Mouse (Mus musculus) cerebellum, adult (tissue): ENCODE measurements around the gene Ube3b.
A peak's percentile ranks its signal among the peaks of the same experiment; 100 is the strongest.

ENCODE experiments used
- ATAC-seq: cut with Nextera tagmentation; 2 replicates; pipeline ENCODE4 v1.9.2; 2017; ENCODE audit warnings: mild to moderate bottlenecking, moderate library complexity, mixed read lengths; ENCODE audit not compliant: insufficient number of reproducible peaks, low FRiP score, low TSS enrichment

The Ube3b gene

DNA sequence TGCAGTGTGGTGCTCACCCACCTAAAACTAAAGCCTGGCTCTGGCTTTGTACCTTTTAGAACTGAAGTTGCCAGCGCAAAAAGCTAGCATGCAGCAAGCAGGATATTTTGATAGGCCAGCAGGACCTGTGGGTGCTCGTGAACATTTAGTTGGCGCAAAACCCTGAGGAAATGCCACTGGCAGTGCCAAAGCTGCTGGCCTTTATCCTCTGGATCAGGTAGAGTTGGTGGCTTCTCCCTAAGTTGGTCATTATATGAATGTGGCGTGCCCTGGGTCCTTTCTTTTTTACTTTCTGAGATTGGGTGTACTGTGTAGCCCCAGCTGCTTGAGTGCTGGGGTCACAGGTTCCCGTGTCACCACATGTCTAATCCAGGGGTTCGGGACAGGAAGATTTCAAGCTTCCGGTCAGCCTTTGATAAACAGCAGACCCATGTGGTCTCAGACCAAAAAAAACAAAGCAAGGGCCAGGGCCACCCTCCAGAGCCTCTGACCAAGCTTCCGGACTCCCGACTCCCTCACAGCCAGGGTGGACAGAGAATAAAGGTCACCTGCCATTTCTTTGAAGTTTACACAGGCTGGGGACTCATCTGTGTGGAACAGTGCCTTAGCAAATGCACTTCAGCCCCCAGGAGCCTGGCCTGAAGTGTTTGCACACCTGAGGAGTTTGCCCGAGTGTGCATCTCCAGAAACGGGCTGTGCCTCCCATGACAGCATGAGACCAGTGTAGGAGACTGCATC lies 41.3 kb downstream of the Ube3b start:
- no peak for ATAC-seq

DNA sequence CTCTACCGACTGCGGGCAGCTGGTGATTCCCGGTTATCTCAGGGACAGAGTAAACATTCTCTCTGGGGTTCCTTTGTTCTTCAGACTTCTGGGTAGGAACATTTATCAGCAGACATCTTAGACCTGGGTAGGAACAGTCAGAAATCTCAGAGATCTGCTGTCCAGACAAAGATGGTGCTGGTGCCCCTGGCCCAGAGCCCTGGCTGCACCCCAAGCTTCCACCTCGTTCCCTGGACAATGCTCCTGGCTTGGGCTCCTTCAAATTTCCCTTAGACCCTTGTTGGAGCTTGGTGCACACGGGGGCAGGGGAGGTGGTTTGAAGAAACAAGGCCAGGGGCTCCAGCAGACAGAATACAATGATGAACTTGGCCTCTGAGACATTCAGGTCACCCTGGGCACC lies 42.2 kb downstream of the Ube3b start:
- no peak for ATAC-seq

DNA sequence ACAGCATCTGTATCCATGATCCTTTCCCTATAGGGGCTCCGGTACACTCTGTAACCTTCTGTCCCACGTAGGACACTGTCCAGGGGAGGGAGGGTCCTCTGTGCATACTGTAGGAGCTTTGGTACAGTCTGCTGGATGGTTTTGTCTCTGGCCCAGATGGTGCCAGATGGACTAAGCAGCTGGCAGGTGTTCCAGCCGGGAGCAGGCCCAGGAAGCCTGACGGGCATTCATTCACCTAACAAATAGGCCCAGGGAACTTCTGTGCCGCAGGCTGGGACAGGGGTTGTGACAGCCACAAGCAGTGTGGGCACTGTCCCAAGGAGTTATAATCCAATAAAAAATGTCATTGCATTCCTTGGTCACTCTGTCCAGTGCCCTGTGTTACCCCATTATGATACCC lies 43.6 kb downstream of the Ube3b start:
- ATAC-seq = no peak

DNA sequence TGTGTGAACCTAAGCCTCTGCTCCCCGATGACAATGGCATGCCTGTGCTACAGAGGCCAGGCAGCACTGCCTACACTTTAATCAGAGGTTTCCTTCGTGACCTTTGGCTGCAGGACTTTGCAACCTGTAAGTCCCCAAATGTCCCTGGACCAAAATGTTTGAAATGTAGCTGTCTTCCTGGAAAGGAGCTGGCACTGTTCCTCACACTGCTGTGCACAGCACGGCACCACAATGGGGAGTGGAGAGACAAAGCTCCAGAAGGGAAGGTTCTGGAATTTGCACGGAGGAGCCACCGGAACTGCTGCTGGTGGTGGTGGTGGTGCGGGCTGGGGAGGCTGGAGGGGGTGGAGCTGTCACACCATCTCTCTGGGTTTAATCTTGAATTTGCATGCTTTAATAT lies 46.3 kb downstream of the Ube3b start:
- no peak for ATAC-seq

DNA sequence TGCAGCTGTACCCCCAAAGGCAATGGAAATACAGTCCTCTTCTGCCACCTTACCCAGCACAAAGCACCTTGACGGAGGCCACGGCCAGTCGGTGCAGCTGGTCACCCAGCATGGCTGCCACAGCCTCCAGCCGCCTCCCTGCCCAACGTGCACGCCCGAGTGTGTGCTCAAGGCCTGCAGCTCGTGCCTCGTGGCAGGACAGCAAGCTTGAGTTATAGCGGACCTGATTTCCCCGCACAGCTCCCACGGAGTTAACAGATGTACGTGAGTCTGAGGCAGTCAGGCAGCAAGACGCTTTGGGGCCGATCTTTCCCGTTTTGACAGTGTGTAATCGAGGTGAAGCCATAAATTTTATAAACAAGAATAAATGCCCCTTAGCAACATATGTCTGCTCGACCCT lies 48.2 kb downstream of the Ube3b start:
- ATAC-seq = no peak

DNA sequence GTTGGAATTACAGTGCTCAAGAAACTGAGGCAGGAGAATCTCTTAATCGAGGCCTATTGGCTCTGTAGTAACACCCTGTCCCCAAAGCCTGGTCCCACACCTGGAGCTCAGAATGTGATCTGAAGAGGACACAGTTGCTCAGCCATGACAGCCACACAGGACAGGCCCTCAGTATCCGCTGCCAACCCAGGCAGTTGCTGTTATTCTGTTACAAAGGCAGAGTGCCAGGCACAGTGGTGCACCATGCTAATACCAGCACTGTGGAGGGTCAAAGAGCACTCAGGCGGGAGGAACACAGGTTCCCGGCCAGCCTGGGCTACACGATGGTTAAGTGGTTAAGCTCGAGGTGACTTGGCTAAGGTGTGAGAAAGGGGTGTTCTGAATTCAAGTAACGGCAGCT lies 49.4 kb downstream of the Ube3b start:
- no peak for ATAC-seq

DNA sequence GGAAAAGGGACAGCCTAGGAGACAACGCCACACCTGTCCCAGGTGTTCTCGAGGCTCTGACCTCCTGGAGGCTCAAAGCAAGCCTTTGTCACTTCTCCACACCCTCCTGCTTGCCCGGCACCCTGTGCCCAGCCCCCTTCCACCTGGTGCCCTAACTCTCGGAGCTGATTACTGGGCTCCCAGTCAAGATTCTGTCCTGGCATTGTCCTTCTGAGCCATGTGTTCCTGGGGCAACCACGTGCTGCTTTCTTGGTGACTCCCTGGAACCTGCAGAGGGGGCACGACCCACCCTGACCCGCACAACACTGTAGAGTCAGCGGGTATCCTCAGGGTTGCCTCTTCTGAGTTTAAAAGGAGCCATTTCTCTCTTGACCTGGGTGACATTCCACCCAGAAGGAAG lies 54.0 kb downstream of the Ube3b start:
- no peak for ATAC-seq

DNA sequence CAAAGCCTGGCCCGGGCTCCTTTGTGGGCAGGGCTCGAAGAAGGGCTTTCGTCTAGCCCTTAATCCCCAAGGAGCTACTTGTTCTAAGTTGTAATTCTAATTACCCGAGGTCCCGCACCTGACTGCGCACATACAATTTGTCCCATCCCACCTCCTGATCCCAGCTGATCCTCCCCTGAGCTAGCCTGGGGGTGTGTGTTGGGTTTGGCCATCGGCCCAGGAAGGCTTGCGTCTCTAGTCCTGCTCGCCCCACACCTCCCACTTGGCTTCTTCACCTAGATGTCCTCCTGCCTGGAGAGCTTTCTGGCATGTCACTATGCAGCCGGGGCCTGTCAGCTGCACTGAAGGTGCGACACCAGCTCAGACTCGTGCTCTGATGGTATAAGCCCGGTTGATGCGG lies 55.2 kb downstream of the Ube3b start:
- no peak for ATAC-seq

DNA sequence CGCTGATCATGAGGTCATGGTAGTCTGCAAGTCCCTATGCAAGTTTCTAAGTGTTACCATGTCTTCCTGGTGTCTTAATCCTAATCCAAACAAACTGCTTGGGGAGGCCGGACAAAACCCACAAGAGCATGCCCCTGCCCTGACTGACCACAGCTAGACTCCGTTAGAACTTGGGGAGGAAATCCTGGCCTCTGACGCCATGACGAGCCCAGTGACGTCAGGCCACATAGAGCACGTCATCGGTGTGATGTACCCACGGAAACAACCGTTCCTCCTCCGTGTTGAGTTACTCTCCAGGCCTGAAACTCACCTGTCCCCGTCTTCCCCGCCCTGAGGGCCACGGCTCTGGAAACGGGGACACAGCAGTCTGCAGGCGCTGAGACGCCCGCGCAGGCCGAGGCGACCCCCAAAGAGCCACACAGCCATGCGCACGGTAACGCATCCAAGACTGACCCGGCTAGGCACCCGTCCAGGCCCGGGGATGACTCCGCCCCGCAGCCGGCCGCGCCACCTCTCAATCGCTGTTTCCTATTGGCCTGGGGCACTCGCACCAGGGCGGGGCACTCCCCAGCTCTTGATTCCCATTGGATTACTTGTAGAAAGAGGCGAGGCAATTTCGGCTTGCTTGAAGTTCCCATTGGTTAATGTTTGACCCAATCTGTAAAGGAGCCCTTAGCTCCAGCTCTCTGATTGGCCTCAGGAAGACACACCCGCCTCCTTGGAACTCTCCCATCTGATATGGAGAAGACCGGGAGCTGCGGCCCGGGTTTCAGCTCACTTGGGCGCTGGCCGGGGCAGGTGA lies 63.4 kb downstream of the Ube3b start, which contains the start of the genes Mmab and Mvk:
Mmab (minus strand) TSS at position 495 of the 802 bp plus-strand sequence.
Mvk (plus strand) TSS at position 704 of the 802 bp plus-strand sequence.
- ATAC-seq = peak; percentile 99

DNA sequence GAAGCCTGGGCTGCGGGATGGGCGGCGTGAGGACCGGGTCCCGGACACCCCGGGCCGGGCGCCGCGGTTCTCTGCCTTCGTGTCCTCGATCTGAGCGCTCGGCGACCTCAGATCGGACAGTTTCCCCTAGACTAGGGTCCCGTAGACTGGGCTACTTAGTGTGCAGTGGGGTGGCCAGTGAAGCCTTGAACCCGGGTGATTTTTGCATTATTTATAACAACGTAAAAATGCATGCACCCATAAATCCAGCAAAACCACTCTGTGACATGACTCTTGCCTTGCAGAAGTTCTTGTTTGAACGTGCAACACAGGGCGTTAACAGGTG lies 63.9 kb downstream of the Ube3b start:
- ATAC-seq = no peak

DNA sequence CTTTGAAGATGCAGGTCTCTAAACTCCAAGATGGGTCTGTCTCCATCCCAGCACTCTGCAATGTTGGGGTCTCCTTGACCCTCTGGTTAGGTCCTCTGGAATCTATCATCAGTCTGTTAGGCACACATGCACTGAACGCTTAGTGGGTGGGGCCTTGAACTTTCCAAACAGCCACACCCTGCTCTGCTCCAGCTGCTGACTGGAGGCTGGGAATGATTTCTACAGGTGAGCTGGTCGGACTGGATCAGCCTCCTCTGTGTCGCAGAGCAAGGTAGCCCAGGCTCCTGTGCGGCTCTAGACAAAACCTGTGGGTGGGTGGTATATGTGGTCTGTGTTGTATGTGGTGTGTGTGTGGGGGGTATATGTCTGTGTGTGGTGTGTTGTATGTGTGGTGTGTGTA lies 68.6 kb downstream of the Ube3b start:
- no peak for ATAC-seq

DNA sequence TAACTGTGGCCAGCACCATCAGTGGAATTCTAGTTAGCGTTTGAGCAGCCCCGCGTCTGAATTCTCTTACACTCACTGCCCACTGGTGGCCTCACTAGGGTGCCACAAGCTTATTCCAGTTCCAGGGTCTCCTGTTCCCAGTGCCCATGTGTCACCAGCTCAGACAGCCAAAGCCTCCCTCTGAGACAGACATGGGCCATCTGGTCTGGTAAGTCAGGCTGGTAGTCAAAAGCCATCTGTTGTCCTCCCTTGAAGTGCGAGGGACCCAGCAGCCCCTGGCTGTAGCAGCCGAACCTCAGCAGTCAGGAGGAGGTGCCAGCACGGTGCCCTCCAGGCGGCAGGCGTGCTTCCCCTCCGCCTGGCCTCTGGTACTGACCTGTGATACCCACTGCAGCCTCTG lies 75.9 kb downstream of the Ube3b start:
- ATAC-seq = peak; percentile 74; the same call in 1 of the 2 replicates

DNA sequence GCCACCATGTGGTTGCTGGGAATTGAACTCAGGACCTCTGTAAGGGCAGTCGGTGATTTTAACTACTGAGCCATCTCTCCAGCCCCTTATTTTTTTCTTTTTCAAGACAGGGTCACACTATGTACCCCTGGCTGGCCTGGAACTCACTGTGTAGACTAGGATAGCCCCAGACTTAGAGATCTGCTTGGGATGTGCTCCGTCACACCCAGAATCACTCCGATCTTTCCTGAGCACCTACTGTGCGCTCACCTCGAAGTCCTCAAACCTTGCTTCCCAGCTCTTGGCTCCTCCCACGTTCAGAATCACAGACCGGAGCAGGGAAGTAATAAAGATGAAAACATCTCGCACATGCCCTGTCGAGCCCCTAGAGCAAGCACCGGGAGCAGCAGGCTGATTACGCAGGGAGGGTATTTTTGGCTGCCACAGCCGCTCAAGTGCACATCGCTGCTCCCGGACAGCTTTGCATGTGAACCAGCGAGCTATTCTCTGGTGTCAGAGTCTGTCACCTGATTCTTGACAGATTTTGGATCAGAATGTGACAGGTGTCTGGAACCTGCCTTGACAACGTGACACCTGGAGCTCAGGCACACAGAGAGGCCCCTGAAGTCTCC lies 76.7 kb downstream of the Ube3b start:
- ATAC-seq = no peak

DNA sequence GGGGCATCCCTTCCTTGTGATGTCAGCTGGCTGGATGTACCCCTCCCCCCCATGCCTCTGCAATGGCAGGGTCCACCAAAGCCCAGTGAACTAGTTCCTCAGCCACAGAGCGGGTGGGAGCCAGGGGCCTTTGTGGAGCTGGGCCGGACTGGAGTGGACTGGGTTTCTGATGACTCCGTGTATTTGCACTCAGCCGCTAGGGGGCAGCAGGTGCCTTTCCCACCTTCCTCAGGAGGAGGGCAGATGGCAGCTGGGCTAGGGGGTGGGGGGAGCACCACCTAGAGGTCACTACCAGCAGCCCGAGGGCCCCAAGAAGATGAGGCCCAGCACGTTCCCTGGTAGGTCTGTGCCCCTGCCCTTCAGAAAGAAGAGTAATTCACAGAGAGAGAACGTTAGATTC lies 80.8 kb downstream of the Ube3b start:
- ATAC-seq = peak; percentile 57; the same call in 1 of the 2 replicates

DNA sequence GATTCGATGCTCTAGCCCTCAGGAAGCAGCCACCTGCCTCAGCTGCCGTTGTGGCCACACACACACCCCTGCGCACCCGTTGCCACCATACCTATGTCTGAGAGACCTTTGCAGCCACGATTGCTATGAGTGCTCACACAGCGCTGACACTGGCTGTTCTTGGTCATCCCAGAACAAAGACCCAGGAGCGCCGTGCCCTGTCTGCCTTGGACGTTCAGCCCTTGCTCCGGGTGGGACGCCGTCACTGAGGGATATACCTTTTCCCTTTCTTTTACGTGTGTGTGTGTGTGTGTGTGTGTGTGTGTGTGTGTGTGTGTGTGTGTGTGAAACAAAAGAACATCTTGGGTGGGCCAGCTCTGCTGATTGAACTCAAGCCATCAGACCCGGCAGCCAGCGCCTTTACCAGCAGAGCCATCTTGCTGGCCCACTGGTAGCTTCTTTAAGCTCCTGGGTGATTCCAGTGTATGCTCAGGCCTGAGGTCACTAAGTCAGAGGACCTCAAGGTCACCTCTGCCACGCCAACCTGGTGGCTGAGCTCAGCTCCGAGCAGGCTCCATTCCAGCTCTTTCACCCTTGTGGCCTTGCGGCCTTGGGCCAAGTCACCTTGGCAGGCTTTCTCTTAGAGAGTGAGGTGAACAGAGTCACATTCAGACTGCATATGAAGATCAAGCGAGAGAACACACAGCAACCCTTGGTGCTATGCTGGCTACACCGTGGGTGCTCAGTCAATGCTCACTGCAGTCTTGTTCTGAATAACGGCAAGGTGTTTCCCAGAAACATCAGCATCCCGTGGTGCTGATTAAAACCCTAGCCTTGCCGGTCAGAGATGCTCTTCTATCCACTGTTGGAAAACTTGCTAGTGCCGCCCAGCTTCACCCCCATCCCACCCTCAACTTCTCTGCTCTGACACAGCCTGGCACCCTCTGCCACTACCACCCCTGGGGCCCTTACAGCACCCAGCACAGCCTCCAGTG lies 81.9 kb downstream of the Ube3b start:
- no peak for ATAC-seq

DNA sequence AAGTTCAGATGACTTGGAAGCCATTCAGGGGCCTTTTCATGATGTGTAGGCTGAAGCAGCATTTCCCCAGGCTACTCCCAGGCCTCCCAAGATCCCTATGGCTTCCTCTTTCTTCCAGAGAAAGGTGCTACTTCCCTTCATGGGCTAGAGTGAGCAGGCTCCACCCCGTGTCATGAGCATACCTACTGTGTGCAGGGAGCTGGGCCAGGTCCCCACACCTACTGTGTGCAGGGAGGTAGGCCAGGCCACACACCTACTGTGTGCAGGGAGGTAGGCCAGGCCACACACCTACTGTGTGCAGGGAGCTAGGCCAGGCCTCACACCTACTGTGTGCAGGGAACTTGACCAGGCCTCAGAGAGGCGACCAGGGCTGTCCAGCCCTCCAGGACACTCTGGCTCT lies 84.2 kb downstream of the Ube3b start:
- ATAC-seq = no peak

DNA sequence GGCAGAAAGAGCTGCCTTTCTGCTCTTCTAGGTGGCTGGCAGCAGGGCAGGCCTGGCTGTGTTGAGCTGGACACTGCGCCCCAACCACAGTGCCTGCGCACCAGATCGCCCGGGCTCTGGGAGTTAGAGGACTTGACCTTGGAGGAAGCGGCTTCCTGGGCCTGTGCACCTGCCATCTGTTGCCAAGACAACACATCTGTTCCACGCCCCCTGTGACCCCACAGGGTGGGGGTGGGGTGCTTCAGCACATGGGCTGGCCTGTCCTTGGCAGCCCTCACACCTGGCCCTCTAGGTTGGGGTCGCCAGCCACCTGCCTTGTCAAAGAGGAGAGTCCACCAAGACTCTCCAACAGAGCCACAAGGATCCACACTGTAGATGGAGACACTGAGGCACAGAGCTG lies 85.2 kb downstream of the Ube3b start:
- ATAC-seq = no peak

DNA sequence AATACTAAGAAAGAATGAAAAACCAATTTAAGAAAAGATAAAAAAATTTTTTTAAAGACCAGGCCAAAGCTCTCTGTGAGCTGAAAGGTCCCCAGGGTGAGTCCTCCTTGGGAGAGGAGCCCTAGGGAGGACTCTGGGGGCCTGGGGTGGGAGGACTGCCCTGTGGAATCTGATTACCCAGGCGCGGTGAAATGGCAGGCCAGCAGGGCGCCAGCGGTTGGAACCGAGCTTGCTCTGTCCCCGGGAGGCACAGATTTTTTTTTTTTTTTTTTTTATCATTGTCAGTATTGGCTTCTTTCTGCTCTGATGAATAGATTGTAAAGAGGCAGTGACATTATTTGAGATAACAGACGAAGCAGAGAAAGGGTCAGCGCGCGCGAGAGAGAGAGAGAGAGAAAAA lies 86.6 kb downstream of the Ube3b start:
- no peak for ATAC-seq

DNA sequence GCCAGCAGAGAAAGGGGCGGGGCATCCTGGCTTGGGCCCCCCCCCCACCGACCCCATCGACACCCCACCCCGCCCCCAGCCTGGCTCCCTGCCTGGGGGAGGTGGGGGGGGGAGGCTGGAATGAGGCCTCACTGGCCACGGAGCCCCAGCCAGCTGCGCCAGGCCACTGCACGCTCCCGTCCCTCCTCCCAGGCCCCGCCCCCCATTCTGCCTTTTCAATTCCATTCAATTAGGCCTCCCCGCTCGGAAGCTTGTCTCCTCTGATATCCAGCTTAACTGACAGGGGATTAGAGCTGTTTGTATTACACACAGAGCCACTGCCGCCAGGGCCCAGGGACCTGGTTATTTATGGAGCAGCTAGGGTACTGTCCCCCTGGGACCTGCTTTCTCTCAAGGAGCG lies 87.0 kb downstream of the Ube3b start:
- no peak for ATAC-seq

DNA sequence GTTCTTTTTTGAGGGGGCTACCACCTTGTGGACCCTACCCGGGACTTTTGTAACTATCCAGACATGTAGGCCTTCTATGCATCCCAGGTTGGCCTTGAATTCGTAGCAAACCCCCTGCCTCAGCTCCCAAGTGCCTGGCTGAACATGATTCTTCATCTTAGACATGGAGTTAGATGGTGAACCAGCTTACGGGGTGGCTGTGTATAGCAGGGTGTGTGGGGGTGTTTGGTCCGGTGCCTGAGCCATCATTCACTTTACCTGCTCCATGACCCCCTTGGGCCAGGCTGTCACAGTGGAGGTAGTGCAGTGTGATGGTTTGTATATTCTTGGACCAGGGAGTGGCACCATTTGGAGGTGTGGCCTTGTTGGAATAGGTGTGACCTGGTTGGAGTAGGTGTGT lies 87.6 kb downstream of the Ube3b start:
- ATAC-seq = no peak
